Mouse (Mus musculus) thymus, postnatal 36 days (tissue): ENCODE results near the gene Atp2a2.

Experiments used
- DNase-seq, 2 experiments: peaks; one replicate each; pipeline ENCODE4 v3.0.0; 2022; ENCODE audit warnings: mixed read lengths in 2 of 2

The Atp2a2 gene

DNA sequence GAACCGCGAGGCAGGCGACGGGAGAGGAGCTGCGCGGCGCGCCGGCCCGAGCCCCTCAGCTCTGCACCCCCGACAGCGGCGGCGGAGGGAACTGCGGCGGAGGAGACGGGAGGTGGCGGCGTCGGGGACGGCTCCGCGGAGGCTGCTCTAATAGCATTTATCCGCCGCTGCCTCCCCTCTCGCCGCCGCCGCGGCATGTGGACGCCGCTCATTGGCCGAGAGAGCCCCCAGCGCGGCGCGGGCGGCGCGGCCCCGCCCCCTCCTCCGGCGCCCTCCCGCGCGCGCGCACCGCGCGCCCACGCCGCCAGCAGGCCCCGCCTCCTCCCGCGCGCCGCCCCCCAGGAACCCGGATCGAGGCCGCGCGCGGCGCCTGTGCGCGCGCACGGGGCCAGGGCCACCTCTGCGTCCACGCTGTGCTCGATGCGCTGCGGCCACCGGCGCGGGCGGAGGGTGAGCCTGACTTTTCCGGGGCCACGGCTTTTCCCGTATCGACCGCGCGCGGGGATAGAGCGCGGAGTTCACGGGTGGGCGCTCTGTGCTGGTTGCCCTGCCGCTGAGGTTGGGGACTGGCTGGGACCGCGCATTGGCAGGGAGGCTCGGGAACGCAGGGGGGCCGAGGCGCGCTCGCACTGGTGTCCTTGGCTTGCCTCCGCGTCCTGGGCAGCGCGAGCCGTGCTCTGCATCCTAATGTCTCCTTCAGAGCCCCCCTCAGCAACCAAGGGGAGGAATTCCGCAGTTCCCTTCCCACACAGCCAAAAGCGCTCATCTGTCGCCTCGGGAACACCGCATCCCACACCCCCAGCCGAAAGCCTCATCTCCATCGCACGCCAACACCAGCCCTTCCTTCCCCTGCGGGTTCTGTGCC, at the start of gene Atp2a2:
Gene Atp2a2, minus strand, starts transcription at position 149 of the 865 bp plus-strand sequence.
- peak; percentile 90 to 95 for DNase-seq

DNA sequence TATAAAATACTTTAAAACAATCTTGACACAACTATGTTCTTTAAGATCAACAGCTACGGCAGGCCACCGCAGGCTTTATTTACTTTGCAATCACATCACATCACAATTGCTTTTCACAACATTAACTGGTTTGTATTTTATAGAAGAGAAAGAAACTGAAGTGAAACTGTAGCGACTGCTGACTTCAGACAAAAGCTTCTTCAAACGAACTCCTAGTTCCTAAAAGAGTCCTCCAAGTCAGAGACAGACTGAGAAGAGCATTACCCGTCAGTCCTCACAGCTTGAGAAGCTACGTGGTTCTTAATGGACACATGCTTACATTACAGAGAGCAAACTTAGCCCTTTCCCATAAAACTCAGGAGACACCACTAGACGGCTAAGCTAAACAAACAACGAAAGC, 48.4 kb upstream of the Atp2a2 start:
- DNase-seq, result no peak

GRCm38 (mm10) chr5:122548671-122549070, 46.6 kb upstream of the Atp2a2 start:
- peak; percentile 12 to 14 for DNase-seq

- no peak for DNase-seq
Measured at GRCm38 (mm10) chr5:122547810-122548209, 45.8 kb upstream of the Atp2a2 start.

DNA sequence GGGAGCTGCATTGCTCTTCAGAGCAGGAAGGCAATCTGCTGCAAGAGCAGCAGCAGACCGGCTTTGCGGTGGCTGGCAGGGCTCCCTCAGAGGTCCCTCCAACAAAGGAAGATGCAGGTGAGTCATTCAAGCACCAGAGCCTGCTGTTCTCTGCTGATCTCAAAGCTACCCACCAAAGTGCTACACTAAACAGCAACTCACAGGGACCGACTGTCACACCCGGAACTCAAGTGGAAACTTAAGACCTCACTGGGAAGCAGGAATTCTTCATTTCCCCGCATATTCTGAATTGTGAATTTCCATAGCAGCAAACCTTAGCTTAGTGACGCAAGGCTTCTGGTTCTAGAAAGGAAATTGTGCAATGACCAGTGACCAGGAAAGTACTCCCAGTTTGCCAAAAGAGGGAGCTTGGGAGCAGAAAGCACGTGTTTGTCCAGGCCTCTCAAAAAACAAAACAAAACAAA, 45.3 kb upstream of the Atp2a2 start:
- peak; percentile 10 to 31 for DNase-seq

DNA sequence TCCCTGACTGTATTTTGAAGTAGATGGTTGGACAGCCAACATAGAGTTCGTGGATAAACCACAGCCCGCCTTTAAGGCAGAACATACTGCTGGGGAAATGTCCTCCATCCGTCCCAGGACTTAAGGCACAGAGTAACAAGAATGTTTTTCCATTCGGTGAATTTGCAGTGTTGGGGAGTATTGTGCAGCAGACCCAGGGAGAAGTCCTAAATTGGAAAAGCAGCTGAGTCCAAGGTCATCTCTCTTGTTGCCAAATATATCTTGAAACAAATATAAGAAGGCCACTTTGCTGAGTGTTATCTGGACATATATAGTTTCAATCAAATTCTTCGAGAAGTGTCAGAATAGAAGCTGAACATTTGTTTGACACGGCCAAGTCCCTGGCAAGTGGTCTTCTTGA, 41.4 kb upstream of the Atp2a2 start:
- DNase-seq, result no peak

GRCm38 (mm10) chr5:122541871-122542270, 39.8 kb upstream of the Atp2a2 start:
- no peak for DNase-seq

GRCm38 (mm10) chr5:122538077-122538476, 36.1 kb upstream of the Atp2a2 start:
- no peak for DNase-seq

- no peak for DNase-seq
Measured at GRCm38 (mm10) chr5:122537654-122538053, 35.6 kb upstream of the Atp2a2 start.

GRCm38 (mm10) chr5:122533884-122534283, 31.9 kb upstream of the Atp2a2 start:
- DNase-seq, result no peak

- DNase-seq, result no peak
Measured at GRCm38 (mm10) chr5:122529913-122530604, 28.0 kb upstream of the Atp2a2 start.

GRCm38 (mm10) chr5:122529316-122529715, 27.3 kb upstream of the Atp2a2 start:
- DNase-seq, result no peak

GRCm38 (mm10) chr5:122528591-122528990, 26.6 kb upstream of the Atp2a2 start:
- DNase-seq, result no peak

DNA sequence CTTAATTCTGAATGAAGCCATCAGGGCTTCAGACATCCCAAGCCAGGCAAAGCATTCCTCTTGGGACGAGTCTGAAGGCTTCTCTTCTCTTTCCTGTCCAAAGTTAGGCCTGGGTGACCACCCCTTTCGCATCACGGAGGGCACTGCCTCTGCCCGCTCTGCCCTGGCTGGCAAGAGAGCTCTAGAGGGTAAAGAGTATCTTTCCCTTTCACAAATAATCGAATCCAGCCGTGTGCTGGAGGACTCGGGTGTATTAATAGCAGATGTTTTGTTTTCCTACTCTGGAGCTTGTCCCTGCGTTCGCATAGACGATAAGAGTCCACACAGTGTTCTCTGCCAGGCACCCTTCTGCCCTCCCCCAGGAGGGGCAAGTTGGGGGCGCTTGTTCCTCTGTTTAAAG, 25.7 kb upstream of the Atp2a2 start:
- DNase-seq, result no peak

- no peak for DNase-seq
Measured at GRCm38 (mm10) chr5:122526878-122527730, 25.1 kb upstream of the Atp2a2 start.

- DNase-seq, result no peak
Measured at GRCm38 (mm10) chr5:122526405-122526804, 24.4 kb upstream of the Atp2a2 start.

DNA sequence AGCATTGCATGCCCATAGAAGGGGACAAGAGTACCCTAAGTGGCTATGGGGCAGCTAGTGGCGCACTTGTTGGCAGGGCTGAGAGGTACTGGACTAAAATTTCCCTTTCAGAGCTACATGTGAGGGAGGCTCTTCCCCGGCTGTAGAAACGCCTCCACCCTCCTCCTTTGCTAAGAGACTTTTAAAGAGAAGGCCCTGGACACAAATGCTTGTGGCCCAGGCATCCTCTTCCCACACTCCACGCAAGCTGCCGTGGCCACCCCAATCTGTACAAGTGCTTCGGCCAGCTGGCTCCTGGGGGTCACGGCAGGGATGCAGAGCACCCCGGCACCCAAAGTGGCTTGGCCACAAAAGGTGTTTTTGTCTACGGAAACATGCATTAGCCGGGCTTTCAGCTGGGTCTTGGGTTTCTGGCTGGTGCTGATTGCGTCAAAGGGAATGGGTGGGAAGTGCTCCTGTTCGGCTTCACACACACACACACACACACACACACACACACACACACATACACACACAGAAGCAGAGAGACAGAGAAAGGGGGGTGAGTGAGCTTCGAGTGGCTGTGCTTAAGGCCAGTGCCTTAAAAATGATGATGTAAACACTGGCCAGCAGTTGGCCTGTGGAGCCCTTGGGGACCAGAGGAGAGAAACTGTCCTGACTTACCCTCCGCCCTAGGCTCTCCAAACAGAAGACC, 23.4 kb upstream of the Atp2a2 start:
- DNase-seq, result no peak

DNA sequence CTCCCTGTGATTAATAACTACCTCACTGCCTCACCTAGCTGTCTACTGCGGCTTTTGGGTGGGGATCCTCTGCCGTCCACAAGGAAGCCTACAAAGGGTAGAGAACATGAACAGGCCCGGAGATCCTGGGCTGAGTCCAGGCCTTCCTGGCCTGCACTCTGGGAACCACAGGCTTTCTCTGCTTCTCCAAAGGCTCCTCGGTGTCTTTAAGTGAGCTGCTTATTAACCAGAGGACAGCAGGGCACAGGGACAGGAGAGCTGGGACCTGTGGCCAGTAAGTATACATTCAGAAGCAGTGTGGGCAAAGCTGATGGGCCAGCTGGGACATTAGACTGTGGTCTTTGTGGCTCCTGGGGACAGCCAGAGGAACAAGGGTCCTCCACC, 22.8 kb upstream of the Atp2a2 start:
- no peak for DNase-seq

DNA sequence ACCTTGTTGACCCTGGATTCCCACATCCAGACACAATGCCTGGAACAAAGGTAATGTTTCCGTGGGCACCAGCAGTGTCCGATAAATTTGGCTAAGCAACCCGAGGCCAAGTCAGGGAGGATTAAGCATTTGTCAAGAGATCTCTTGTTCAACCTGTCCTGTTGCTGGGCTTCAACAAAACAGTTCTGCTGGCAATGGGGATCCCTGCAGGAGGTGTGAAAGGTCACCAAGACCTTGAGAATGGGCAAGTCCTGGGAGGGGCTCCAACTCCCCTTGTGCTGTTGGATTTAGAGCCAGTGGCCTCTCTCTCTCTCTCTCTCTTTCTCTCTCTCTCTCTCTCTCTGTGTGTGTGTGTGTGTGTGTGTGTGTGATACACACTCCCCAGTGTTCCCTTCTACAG, 22.2 kb upstream of the Atp2a2 start:
- DNase-seq, result no peak

GRCm38 (mm10) chr5:122521130-122521473, 19.1 kb upstream of the Atp2a2 start:
- no peak for DNase-seq

- DNase-seq, result no peak
Measured at GRCm38 (mm10) chr5:122520254-122521129, 18.5 kb upstream of the Atp2a2 start.
